Mouse (Mus musculus) heart, postnatal 10 days (tissue): ENCODE data around the gene Trim33. TPM values are rescaled to one million over a fixed set of nuclear protein-coding genes. Genes with fewer than 3 reads are reported as not detected.

ENCODE experiments used
- DNase-seq, 2 experiments: peaks; one replicate each; pipeline ENCODE4 v3.0.0; 2021
- intact Hi-C: fragments of 180-260 bp; cut with DNase I; formaldehyde crosslinking; loops from one replicate; pipeline ENCODE4 v1.15.1; 2025
- total RNA-seq, 2 experiments: library from RNA; stranded (reverse); gene quantifications; 2 replicates each; pipeline ENCODE4 v1.2.3; 2021

Trim33 gene
- total RNA-seq, 2 experiments from 2014 or later, result 19.3 to 21.2 TPM

- DNase-seq, result no peak
- intact Hi-C loops, result loop anchor here (1.0 to 5.0 kb wide), 3 partner anchors 39 to 494 kb away; partner anchors contain the start of gene Olfml3
Measured at GRCm38 (mm10) chr3:103393283-103394060, 114.4 kb downstream of the Trim33 start.

GRCm38 (mm10) chr3:103394121-103394520, 115.0 kb downstream of the Trim33 start:
- no peak for DNase-seq
- intact Hi-C loops, result loop anchor here (5.0 kb wide), 2 partner anchors 38 to 493 kb away; no protein-coding TSS in a partner anchor

GRCm38 (mm10) chr3:103397523-103397922, 118.4 kb downstream of the Trim33 start:
- intact Hi-C loops, result no loop called here
- DNase-seq, result no peak

GRCm38 (mm10) chr3:103400807-103401206, 121.7 kb downstream of the Trim33 start:
- intact Hi-C loops, result no loop called here

GRCm38 (mm10) chr3:103401342-103402098, 122.4 kb downstream of the Trim33 start:
- intact Hi-C loops, result no loop called here
- no peak for DNase-seq

More at GRCm38 (mm10) chr3:103400807-103401206, 121.7 kb downstream of the Trim33 start:
- no peak for DNase-seq

- intact Hi-C loops, result no loop called here
- DNase-seq, result no peak
Measured at GRCm38 (mm10) chr3:103402212-103402611, 123.1 kb downstream of the Trim33 start.

GRCm38 (mm10) chr3:103405135-103405534, 126.0 kb downstream of the Trim33 start:
- no peak for DNase-seq
- intact Hi-C loops, result no loop called here

GRCm38 (mm10) chr3:103405871-103406765, 127.0 kb downstream of the Trim33 start:
- no peak for DNase-seq
- intact Hi-C loops, result no loop called here

Other genes starting within 250 kb of the Trim33 start
- gene Nras, start 221.0 kb upstream of the Trim33 start, total RNA-seq, result 100 to 1,000 TPM; 103 to 105 TPM
- gene Ampd1, start 205.3 kb upstream of the Trim33 start, total RNA-seq, result not detected
- 1 to 10 TPM; 3.7 to 4.0 TPM for gene Dennd2c, start 176.7 kb upstream of the Trim33 start, total RNA-seq
- gene Bcas2, start 107.6 kb upstream of the Trim33 start, total RNA-seq, result 10 to 100 TPM; 55.5 to 61.6 TPM